Mouse (Mus musculus) bone marrow, adult 2 months (tissue): ENCODE measurements around the gene Degs1.

Experiments
- CTCF ChIP-seq: fragments of 200-500 bp; IDR thresholded peaks from 2 replicates; pipeline ENCODE4 v1.5.1; 2011; ENCODE audit warnings: low read length, control low read depth; ENCODE audit not compliant: control insufficient read depth, insufficient read depth
- POLR2A ChIP-seq: fragments of 200-500 bp; IDR thresholded peaks from 2 replicates; pipeline ENCODE4 v1.6.1; 2011; ENCODE audit warnings: low read depth, mild to moderate bottlenecking, control low read depth, low read length, borderline replicate concordance; ENCODE audit not compliant: control insufficient read depth

GRCm38 (mm10) chr1:182302916-182303315 lies 20.3 kb upstream of the Degs1 start:
- no peak for TF ChIP-seq CTCF
- no peak for TF ChIP-seq POLR2A
